Mouse (Mus musculus) midbrain, embryonic 14.5 days (tissue): ENCODE results near the gene Msi1. TPM values are rescaled to one million over a fixed set of nuclear protein-coding genes. Genes with fewer than 3 reads are reported as not detected.

Experiments
- ATAC-seq: fragments of 200-750 bp; cut with Nextera tagmentation; 2 replicates; pipeline ENCODE4 v1.8.0; 2017; ENCODE audit warnings: moderate number of reproducible peaks, moderate library complexity; ENCODE audit not compliant: low FRiP score, low TSS enrichment
- DNase-seq: peaks from one replicate; pipeline ENCODE4 v3.0.0-alpha.2; 2015
- H3K27ac ChIP-seq: fragments of 300-500 bp; sonication (generic); replicated peaks from 2 replicates; pipeline ENCODE4 v1.5.1; 2014; ENCODE audit warnings: mild to moderate bottlenecking, low read depth, low read length, moderate library complexity
- H3K27me3 ChIP-seq: fragments of 300-500 bp; sonication (generic); 2 replicates; pipeline ENCODE4 v1.6.1; 2014; ENCODE audit warnings: low read length, control low read depth, mixed read lengths; ENCODE audit not compliant: control insufficient read depth, insufficient read depth
- H3K36me3 ChIP-seq: fragments of 300-500 bp; sonication (generic); 2 replicates; pipeline ENCODE4 v1.6.1; 2014; ENCODE audit warnings: low read length, control low read depth; ENCODE audit not compliant: control insufficient read depth, insufficient read depth
- H3K4me1 ChIP-seq: fragments of 300-500 bp; sonication (generic); 2 replicates; pipeline ENCODE4 v1.6.1; 2014; ENCODE audit warnings: mild to moderate bottlenecking, antibody characterized with exemption, low read length, control low read depth; ENCODE audit not compliant: control insufficient read depth, insufficient read depth
- H3K4me2 ChIP-seq: fragments of 300-500 bp; sonication (generic); 2 replicates; pipeline ENCODE4 v1.6.1; 2014; ENCODE audit warnings: mild to moderate bottlenecking, low read length, moderate library complexity
- H3K4me3 ChIP-seq: fragments of 300-500 bp; sonication (generic); replicated peaks from 2 replicates; pipeline ENCODE4 v1.5.1; 2014; ENCODE audit warnings: low read depth, low read length
- H3K9ac ChIP-seq: fragments of 300-500 bp; sonication (generic); replicated peaks from 2 replicates; pipeline ENCODE4 v1.6.1; 2014; ENCODE audit warnings: mild to moderate bottlenecking, low read length, moderate library complexity
- H3K9me3 ChIP-seq: fragments of 300-500 bp; sonication (generic); 2 replicates; pipeline ENCODE4 v1.6.1; 2016; ENCODE audit warnings: low read length, control low read depth, mixed read lengths; ENCODE audit not compliant: control insufficient read depth
- WGBS: fragments of 180-500 bp; shearing (Covaris S2); extraction: QIAGEN DNeasy Blood & Tissue Kit; methylation state at CpG from one replicate; pipeline ENCODE4 v1.1.7; 2014; 5-methylcytosine and 5-hydroxymethylcytosine counted together
- polyA plus RNA-seq: library from polyadenylated mRNA; unstranded; fragments of >200 nt; fragmentation: Nextera tagmentation; extraction: Ambion mirVana; gene quantifications from 2 replicates; pipeline ENCODE4 v1.2.1, GENCODE M21; 2014

The Msi1 gene
- 71.6 and 101 TPM in 2 replicates for polyA plus RNA-seq

DNA sequence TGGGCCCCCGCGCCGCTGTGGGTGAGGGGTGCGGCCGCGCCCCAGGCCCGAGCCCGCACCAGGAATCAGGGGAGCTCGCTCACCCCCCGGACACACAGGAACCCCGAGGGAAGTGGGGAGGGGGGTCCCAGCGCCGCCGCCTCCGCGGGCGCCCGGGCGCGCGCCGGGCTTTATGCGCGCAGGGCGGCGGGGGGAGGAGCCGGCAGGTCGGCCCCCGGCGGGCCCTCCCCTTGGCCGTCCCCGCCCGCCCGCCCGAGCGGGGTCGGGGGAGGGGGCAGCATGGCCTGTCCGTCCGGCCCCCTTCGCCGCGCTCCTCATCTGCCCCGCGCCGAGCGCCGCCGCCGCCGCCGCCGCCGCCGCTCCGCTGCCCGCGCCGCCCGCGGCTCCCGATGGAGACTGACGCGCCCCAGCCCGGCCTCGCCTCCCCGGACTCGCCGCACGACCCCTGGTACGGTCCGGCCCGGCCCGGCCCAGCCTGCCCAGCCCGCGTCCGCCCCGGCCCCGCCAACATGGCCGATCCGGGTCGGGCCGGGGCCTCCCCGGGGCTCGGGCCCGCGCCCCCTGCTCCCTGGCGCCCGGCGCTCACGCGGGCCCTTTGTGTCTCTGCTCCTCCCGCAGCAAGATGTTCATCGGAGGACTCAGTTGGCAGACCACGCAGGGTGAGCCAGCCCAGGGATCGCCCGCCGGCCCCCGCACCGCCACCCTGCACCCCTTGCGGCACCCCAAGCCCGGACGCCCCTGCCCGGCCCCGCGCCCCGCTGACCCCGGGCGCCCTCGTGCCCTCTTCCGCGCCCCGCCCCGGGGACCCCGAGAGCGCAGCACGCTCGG is at the start of gene Msi1:
Msi1 (plus strand) TSS at position 241 of the 828 bp plus-strand sequence.
- ATAC-seq (peak; percentile 56), DNase-seq (peak; percentile 85)
- Histone ChIP-seq H3K27ac (peak within 1 kb of the TSS; percentile 100), H3K4me1 (peaks cover 35% of the 10 kb centered on the region), H3K9me3 (no peaks in the 10 kb centered on the region), H3K4me3 (peak within 1 kb of the TSS; percentile 93), H3K36me3 (peaks cover 8% of the 10 kb centered on the region), H3K27me3 (no peaks in the 10 kb centered on the region), H3K4me2 (peak within 1 kb of the TSS; percentile 96), H3K9ac (peak within 1 kb of the TSS; percentile 100)
- under 1% methylated on average over 82 of the region's 117 CpGs for WGBS

DNA sequence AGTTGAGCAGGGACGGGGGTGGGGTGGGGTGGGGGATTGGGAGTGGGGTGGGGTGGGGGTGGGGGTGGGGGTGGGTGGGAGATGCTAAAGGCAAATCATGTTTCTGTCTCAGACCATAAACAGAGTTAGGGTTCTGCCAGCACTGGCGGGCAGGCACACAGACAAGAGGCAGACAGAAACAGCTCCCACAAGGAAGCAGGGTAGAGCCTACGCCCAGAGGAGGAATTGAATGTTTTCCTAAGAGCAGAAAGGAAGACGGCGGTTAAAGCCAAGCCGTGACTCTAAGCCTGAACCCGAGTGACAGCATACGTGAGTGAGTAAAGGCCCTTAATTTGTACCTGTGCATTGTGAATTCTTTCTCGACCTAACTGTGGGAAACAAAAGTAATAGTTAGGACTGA is 37.5 kb upstream of the Msi1 start:
- peaks cover 6% of the 10 kb centered on the region for H3K4me1 ChIP-seq
- no peak for DNase-seq
- H3K9ac ChIP-seq = no peak overlapping the region
- 24% methylated on average over 9 of the region's 9 CpGs for WGBS
- no peak for ATAC-seq
- H3K4me3 ChIP-seq = no peak overlapping the region
- H3K27me3 ChIP-seq = no peaks in the 10 kb centered on the region
- 0 out of 2 replicates have a peak overlapping the region, but pooled peaks have one; percentile 13 for H3K27ac ChIP-seq
- no peaks in the 10 kb centered on the region for H3K36me3 ChIP-seq
- H3K9me3 ChIP-seq = no peaks in the 10 kb centered on the region
- no peak overlapping the region for H3K4me2 ChIP-seq

DNA sequence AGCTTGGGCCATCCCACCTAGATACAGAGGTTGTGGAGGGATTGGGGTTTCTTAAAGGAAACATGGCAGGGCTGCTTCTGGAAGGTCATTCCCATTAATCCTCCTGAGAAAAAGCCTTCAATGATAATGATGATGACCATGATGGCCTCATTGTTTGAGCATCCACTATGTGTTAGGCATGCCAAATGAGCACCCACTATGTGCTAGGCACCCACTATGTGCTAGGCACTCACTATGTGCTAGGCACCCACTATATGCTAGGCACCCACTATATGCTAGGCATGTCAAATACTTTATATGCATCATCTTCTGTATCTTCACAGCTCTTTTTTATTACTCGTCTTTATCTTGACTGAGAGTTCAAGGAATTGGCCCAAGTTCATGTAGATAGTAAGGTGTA is 36.4 kb upstream of the Msi1 start:
- H3K36me3 ChIP-seq = no peaks in the 10 kb centered on the region
- H3K9ac ChIP-seq = no peak overlapping the region
- peaks cover 8% of the 10 kb centered on the region for H3K4me1 ChIP-seq
- no peak overlapping the region for H3K4me2 ChIP-seq
- 95% methylated on average over 1 of the region's 1 CpGs for WGBS
- H3K27ac ChIP-seq = no peak overlapping the region
- ATAC-seq (no peak), DNase-seq (no peak)
- H3K27me3 ChIP-seq = no peaks in the 10 kb centered on the region
- H3K4me3 ChIP-seq = no peak overlapping the region
- no peaks in the 10 kb centered on the region for H3K9me3 ChIP-seq

DNA sequence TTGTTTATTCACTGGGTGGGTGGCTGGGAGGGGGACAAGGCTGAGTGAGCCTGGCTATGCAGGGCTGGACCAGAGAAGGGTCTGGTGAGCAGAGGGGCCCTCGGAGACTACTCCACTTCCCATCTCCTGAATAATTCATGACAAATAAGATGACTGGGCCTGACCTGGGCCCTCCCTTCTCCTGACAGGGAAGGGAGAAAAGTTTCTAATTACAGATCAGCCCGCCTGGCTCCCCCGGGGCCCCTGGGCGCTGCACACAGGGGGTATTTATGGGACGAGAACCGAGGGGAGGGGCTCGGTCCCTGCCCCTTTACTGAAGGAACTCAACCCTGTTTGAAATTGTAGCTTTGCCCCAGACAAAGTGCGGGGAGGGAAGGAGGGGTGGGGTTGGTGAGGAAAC is 35.2 kb upstream of the Msi1 start:
- H3K27ac ChIP-seq = peak overlapping the region; percentile 49
- ATAC-seq = no peak

DNA sequence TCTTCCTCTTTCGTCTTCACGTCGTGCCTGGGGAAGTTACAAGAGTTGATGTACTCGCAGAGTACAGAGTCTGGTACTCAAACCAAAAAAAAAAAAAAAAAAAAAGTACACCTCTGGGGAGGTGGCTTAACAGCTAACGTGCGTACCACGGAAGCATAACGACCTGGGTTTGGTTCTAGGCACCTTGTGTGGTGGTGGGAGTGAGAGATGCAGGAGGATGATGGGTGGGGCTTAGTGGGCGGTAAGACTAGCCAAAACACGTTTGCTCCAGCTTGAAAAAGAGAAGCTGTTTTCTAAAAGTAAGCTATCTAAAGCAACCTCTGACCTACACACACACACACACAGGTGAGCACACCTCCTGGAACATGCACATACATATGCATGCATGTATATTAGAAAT is 34.6 kb upstream of the Msi1 start:
- Histone ChIP-seq H3K36me3 (no peaks in the 10 kb centered on the region), H3K27ac (no peak overlapping the region), H3K9me3 (no peaks in the 10 kb centered on the region), H3K4me2 (no peak overlapping the region), H3K4me3 (no peak overlapping the region), H3K4me1 (peaks cover 18% of the 10 kb centered on the region), H3K9ac (no peak overlapping the region), H3K27me3 (no peaks in the 10 kb centered on the region)
- ATAC-seq (no peak), DNase-seq (no peak)
- WGBS = 17% methylated on average over 10 of the region's 10 CpGs

More for the DNA sequence above, 35.2 kb upstream of the Msi1 start:
- H3K9me3 ChIP-seq = no peaks in the 10 kb centered on the region
- H3K4me3 ChIP-seq = no peak overlapping the region
- H3K4me1 ChIP-seq = peaks cover 18% of the 10 kb centered on the region
- peak; percentile 45 for DNase-seq
- H3K9ac ChIP-seq = no peak overlapping the region
- 2% methylated on average over 8 of the region's 8 CpGs for WGBS
- no peak overlapping the region for H3K4me2 ChIP-seq
- no peaks in the 10 kb centered on the region for H3K36me3 ChIP-seq
- no peaks in the 10 kb centered on the region for H3K27me3 ChIP-seq

DNA sequence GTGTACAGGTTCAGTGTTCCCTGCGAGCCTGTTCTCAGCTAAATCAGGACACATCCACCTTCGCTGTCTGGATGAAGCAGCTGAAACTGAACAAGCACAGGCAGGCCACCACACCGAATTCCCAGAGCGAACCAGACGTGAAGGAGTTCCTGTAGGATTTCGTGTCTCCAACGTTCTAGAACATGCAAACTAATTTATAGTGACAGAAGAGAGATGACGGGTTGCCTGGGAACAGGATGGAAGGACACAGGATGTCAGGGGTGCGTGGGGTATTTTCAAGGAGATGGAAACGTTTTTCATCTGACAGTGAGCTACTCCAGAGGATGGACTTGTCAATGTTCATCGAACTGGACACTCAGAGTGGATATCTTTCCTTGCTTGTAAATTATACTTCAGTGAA is 32.7 kb upstream of the Msi1 start:
- Histone ChIP-seq H3K27ac (no peak overlapping the region; the same call in 1 of the 2 replicates), H3K9me3 (no peaks in the 10 kb centered on the region), H3K36me3 (no peaks in the 10 kb centered on the region), H3K27me3 (no peaks in the 10 kb centered on the region), H3K4me2 (no peak overlapping the region), H3K4me3 (no peak overlapping the region), H3K9ac (no peak overlapping the region), H3K4me1 (peaks cover 18% of the 10 kb centered on the region)
- WGBS = 43% methylated on average over 11 of the region's 11 CpGs
- no peak for ATAC-seq
- DNase-seq = no peak

DNA sequence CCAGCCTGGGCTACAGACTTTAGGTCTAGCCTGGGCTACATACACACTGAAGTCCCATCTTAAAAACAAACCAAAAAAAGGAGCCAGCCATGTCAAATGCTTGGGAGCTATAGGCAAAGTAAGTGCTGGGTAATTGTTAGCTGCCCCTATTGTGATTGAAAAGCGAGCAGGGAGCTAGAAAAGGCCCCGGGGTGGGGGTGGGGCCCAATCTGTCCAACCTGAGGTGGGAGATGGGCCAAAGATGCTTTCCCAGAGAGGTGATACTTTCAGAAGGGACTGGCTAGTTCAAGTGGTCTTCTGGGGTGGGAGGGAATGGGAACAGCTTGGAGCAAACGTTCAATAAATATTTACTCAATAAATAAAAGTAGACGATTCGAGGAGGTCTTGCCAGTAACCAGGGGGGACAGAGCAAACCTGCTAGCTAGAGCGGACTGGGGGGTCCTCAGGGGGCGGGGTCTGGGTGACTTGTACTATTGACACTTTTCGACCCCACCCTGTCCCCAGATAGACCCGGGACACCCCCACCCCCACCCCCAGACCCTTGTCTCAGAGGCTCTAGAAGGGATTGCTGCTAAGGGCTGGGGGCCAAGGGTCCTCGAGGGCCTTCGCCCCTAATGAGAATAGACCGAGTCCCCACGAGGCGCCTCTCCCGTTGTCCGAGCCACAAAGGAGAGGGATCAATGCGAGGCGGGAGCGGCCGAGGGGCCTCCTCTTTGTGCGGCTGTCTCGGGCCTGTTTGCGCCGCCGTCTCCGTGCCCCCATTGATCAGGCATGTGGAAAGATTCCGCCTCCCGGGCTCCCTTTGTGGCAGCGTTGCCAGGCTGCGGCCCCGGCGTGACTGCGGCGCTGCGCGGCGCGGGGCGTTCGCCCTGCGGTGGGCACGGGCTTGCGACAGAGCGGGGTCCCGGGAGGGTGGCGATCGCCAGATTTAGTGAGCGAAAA is 31.3 kb upstream of the Msi1 start:
- peak; percentile 84 for ATAC-seq
- Histone ChIP-seq H3K36me3 (no peaks in the 10 kb centered on the region), H3K27me3 (no peaks in the 10 kb centered on the region), H3K4me1 (peaks cover 18% of the 10 kb centered on the region), H3K4me3 (peak overlapping the region; percentile 31), H3K9ac (peak overlapping the region; percentile 66), H3K4me2 (peak overlapping the region; percentile 69), H3K27ac (peak overlapping the region; percentile 91), H3K9me3 (no peaks in the 10 kb centered on the region)
- peak; percentile 87 for DNase-seq
- under 1% methylated on average over 48 of the region's 48 CpGs for WGBS

DNA sequence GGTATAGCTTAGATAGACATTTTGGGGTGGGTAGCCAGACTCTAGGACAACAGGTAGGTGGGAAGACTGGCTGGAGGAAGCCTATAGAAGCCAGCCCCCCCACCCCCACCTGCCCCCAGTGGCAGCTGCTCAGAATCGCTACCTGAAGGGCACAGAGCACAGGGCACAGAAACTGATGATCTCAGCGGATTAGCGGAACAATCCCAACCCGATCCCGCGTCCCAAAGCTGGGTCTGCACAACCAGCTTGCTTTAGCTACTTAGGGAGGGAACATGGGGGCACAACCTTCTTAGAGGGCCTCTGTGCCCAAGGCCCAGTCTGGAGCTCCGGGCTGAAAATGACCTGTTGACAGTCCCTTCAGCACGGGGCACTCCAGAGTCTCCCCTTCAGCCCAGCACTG is 27.3 kb upstream of the Msi1 start:
- H3K9me3 ChIP-seq = no peaks in the 10 kb centered on the region
- H3K4me3 ChIP-seq = no peak overlapping the region
- H3K9ac ChIP-seq = no peak overlapping the region
- H3K4me1 ChIP-seq = peaks cover 35% of the 10 kb centered on the region
- no peak for DNase-seq
- no peak for ATAC-seq
- H3K27ac ChIP-seq = no peak overlapping the region
- H3K4me2 ChIP-seq = no peak overlapping the region
- H3K27me3 ChIP-seq = no peaks in the 10 kb centered on the region
- 88% methylated on average over 8 of the region's 8 CpGs for WGBS
- no peaks in the 10 kb centered on the region for H3K36me3 ChIP-seq
